Mouse (Mus musculus) liver, postnatal 0 days (tissue): ENCODE measurements around the gene Usmg5. TPM values are rescaled to one million over a fixed set of nuclear protein-coding genes. Genes with fewer than 3 reads are reported as not detected.

Experiments
- ATAC-seq: fragments of 200-750 bp; cut with Nextera tagmentation; 2 replicates; pipeline ENCODE4 v1.8.0; 2017; ENCODE audit warnings: mild to moderate bottlenecking, moderate library complexity
- DNase-seq: peaks from one replicate; pipeline ENCODE4 v3.0.0-alpha.2; 2016
- H3K27ac ChIP-seq: fragments of 300-500 bp; sonication (generic); 2 replicates; pipeline ENCODE4 v1.5.1; 2014; ENCODE audit warnings: antibody characterized with exemption, moderate library complexity, mild to moderate bottlenecking, low read depth
- H3K27me3 ChIP-seq: fragments of 300-500 bp; sonication (generic); 2 replicates; pipeline ENCODE4 v1.6.1; 2014; ENCODE audit warnings: low read length, control low read depth, mixed read lengths; ENCODE audit not compliant: insufficient read depth
- H3K36me3 ChIP-seq: fragments of 300-500 bp; sonication (generic); replicated peaks from 2 replicates; pipeline ENCODE4 v1.6.1; 2014; ENCODE audit warnings: mild to moderate bottlenecking, control low read depth, low read length, moderate library complexity, mixed read lengths; ENCODE audit not compliant: insufficient read depth
- H3K4me1 ChIP-seq: fragments of 300-500 bp; sonication (generic); 2 replicates; pipeline ENCODE4 v1.6.1; 2014; ENCODE audit warnings: antibody characterized with exemption, mild to moderate bottlenecking, control low read depth; ENCODE audit not compliant: insufficient read depth
- H3K4me2 ChIP-seq: fragments of 300-500 bp; sonication (generic); 2 replicates; pipeline ENCODE4 v1.6.1; 2014; ENCODE audit warnings: low read depth, mild to moderate bottlenecking, low read length, moderate library complexity, mixed read lengths
- H3K4me3 ChIP-seq: fragments of 300-500 bp; sonication (generic); 2 replicates; pipeline ENCODE4 v1.5.1; 2014; ENCODE audit warnings: low read depth, low read length
- H3K9ac ChIP-seq: fragments of 300-500 bp; sonication (generic); replicated peaks from 2 replicates; pipeline ENCODE4 v1.6.1; 2014; ENCODE audit warnings: mild to moderate bottlenecking, moderate library complexity
- H3K9me3 ChIP-seq: fragments of 300-500 bp; sonication (generic); 2 replicates; pipeline ENCODE4 v1.6.1; 2016; ENCODE audit warnings: mild to moderate bottlenecking, control low read depth, low read length, mixed read lengths
- CTCF ChIP-seq: sonication (generic); IDR thresholded peaks from 2 replicates; pipeline ENCODE4 v1.5.1; 2016; ENCODE audit warnings: antibody characterized with exemption, low read depth
- EP300 ChIP-seq: IDR thresholded peaks from 2 replicates; pipeline ENCODE4 v1.6.1; 2016; ENCODE audit warnings: antibody characterized with exemption, low read depth, mild to moderate bottlenecking
- WGBS: fragments of 180-500 bp; shearing (Covaris S2); extraction: QIAGEN DNeasy Blood & Tissue Kit; methylation state at CpG from one replicate; pipeline ENCODE4 v1.1.7; 2014; ENCODE audit not compliant: insufficient replicate concordance; 5-methylcytosine and 5-hydroxymethylcytosine counted together
- polyA plus RNA-seq: library from polyadenylated mRNA; unstranded; fragments of >200 nt; fragmentation: Nextera tagmentation; extraction: Ambion mirVana; gene quantifications from 2 replicates; pipeline ENCODE4 v1.2.1, GENCODE M21; 2015

Usmg5 gene
- polyA plus RNA-seq, 1 experiment from 2014 or later, result 1,426 TPM

DNA sequence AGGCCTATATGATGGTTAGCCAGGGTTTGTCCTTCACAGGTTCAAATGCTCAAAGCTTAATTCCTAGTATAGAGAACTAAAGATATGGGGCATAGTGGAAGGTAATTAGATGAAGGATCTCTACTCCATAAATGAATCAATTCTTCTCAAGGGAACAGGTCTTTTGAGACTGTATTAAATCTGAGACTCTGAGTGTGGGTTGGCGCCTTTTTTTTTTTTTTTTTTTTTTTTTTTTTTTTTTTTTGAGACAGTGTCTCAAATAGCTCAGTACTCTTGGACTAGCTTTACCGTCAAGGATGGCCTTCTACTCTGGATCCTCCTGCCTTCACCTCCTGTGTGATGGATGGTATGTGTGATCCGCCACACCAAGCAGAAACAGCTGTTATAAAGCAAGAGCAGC is 53.9 kb downstream of the Usmg5 start:
- no peak for ATAC-seq
- Histone ChIP-seq H3K4me2 (no peak overlapping the region), H3K27ac (no peak overlapping the region), H3K27me3 (no peaks in the 10 kb centered on the region), H3K9ac (no peak overlapping the region), H3K4me3 (no peak overlapping the region), H3K9me3 (no peaks in the 10 kb centered on the region), H3K36me3 (peaks cover 32% of the 10 kb centered on the region), H3K4me1 (no peaks in the 10 kb centered on the region)
- 77% methylated on average over 3 of the region's 3 CpGs for WGBS
- DNase-seq, result no peak
- no peak for TF ChIP-seq EP300
- no peak for TF ChIP-seq CTCF

DNA sequence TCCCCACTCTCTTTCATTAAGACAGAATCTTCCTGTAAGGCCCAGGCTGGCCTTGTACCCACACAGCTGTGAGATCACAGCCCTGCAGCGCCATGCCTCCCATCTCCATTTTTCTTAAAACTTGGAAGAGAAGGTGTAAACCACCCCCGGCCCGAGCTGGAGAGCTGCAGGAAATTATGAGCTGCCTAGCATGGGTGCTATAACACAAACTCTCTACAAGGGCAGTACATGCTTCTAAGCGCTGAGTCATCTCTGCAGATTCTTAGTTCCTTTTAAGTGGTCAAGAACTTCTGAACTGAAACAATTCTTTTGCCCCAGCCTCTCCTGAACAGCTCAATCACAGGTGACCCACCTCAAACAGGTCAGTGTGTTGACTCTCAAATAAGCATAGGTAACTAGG is 55.5 kb downstream of the Usmg5 start:
- no peak for TF ChIP-seq EP300
- TF ChIP-seq CTCF, result no peak
- no peak overlapping the region for H3K4me2 ChIP-seq
- H3K9ac ChIP-seq, result no peak overlapping the region
- H3K36me3 ChIP-seq, result peaks cover 28% of the 10 kb centered on the region
- no peaks in the 10 kb centered on the region for H3K9me3 ChIP-seq
- ATAC-seq, result no peak
- H3K27ac ChIP-seq, result no peak overlapping the region
- H3K27me3 ChIP-seq, result no peaks in the 10 kb centered on the region
- H3K4me1 ChIP-seq, result no peaks in the 10 kb centered on the region
- WGBS, result 69% methylated on average over 4 of the region's 4 CpGs
- no peak overlapping the region for H3K4me3 ChIP-seq
- no peak for DNase-seq

Other genes starting within 250 kb of the Usmg5 start
- gene Ina, start 75.9 kb downstream of the Usmg5 start, polyA plus RNA-seq, result not detected in 2 replicates
- 30.2 and 36.1 TPM in 2 replicates for gene Nt5c2, start 75.5 kb downstream of the Usmg5 start, polyA plus RNA-seq
- gene Pcgf6, start 39.7 kb downstream of the Usmg5 start, polyA plus RNA-seq, result 7.7 and 8.0 TPM in 2 replicates
- gene Taf5, start 22.9 kb downstream of the Usmg5 start, polyA plus RNA-seq, result 2.1 and 2.3 TPM in 2 replicates
- 3.0 and 3.3 TPM in 2 replicates for gene Pdcd11, start 121 bp upstream of the Usmg5 start, polyA plus RNA-seq
- gene Calhm2, start 47.6 kb upstream of the Usmg5 start, polyA plus RNA-seq, result 2.0 and 2.6 TPM in 2 replicates
- not detected in 2 replicates for gene Calhm1, start 53.6 kb upstream of the Usmg5 start, polyA plus RNA-seq
- not detected in 2 replicates for gene Calhm3, start 67.1 kb upstream of the Usmg5 start, polyA plus RNA-seq
- 0.76 and 0.89 TPM in 2 replicates for gene Neurl1a, start 88.2 kb upstream of the Usmg5 start, polyA plus RNA-seq